Mouse (Mus musculus) hindbrain, embryonic 14.5 days (tissue): Measurements from ENCODE around the gene Fbxl5. TPM values are rescaled to one million over a fixed set of nuclear protein-coding genes. Genes with fewer than 3 reads are reported as not detected.

Experiments
- ATAC-seq: fragments of 200-750 bp; cut with Nextera tagmentation; 2 replicates; pipeline ENCODE4 v1.8.0; 2017; ENCODE audit warnings: moderate number of reproducible peaks, mild to moderate bottlenecking, moderate TSS enrichment, moderate library complexity; ENCODE audit not compliant: low FRiP score
- DNase-seq: peaks from one replicate; pipeline ENCODE4 v3.0.0-alpha.2; 2015; ENCODE audit warnings: low spot score
- H3K27ac ChIP-seq: fragments of 300-500 bp; sonication (generic); 2 replicates; pipeline ENCODE4 v1.5.1; 2014; ENCODE audit warnings: mild to moderate bottlenecking, moderate library complexity
- H3K27me3 ChIP-seq: fragments of 300-500 bp; sonication (generic); 2 replicates; pipeline ENCODE4 v1.6.1; 2014; ENCODE audit warnings: mild to moderate bottlenecking, low read length, mixed read lengths; ENCODE audit not compliant: control insufficient read depth, insufficient read depth
- H3K36me3 ChIP-seq: fragments of 300-500 bp; sonication (generic); replicated peaks from 2 replicates; pipeline ENCODE4 v1.6.1; 2014; ENCODE audit not compliant: control insufficient read depth, insufficient read depth
- H3K4me1 ChIP-seq: fragments of 300-500 bp; sonication (generic); replicated peaks from 2 replicates; pipeline ENCODE4 v1.6.1; 2014; ENCODE audit warnings: antibody characterized with exemption, low read length, mixed read lengths; ENCODE audit not compliant: control insufficient read depth, insufficient read depth
- H3K4me2 ChIP-seq: fragments of 300-500 bp; sonication (generic); replicated peaks from 2 replicates; pipeline ENCODE4 v1.6.1; 2014; ENCODE audit warnings: mild to moderate bottlenecking, moderate library complexity
- H3K4me3 ChIP-seq: fragments of 300-500 bp; sonication (generic); replicated peaks from 2 replicates; pipeline ENCODE4 v1.5.1; 2014; ENCODE audit warnings: mild to moderate bottlenecking, low read length
- H3K9ac ChIP-seq: fragments of 300-500 bp; sonication (generic); 2 replicates; pipeline ENCODE4 v1.6.1; 2014
- H3K9me3 ChIP-seq: fragments of 300-500 bp; sonication (generic); 2 replicates; pipeline ENCODE4 v1.6.1; 2016; ENCODE audit warnings: low read length; ENCODE audit not compliant: control insufficient read depth
- WGBS: fragments of 180-500 bp; shearing (Covaris S2); extraction: QIAGEN DNeasy Blood & Tissue Kit; methylation state at CpG from one replicate; pipeline ENCODE4 v1.1.7; 2014; 5-methylcytosine and 5-hydroxymethylcytosine counted together
- polyA plus RNA-seq: library from polyadenylated mRNA; unstranded; fragments of >200 nt; fragmentation: Nextera tagmentation; extraction: Ambion mirVana; gene quantifications from 2 replicates; pipeline ENCODE4 v1.2.1, GENCODE M21; 2014

Fbxl5 gene
- polyA plus RNA-seq, 1 experiment from 2014 or later: 89.6 TPM

DNA sequence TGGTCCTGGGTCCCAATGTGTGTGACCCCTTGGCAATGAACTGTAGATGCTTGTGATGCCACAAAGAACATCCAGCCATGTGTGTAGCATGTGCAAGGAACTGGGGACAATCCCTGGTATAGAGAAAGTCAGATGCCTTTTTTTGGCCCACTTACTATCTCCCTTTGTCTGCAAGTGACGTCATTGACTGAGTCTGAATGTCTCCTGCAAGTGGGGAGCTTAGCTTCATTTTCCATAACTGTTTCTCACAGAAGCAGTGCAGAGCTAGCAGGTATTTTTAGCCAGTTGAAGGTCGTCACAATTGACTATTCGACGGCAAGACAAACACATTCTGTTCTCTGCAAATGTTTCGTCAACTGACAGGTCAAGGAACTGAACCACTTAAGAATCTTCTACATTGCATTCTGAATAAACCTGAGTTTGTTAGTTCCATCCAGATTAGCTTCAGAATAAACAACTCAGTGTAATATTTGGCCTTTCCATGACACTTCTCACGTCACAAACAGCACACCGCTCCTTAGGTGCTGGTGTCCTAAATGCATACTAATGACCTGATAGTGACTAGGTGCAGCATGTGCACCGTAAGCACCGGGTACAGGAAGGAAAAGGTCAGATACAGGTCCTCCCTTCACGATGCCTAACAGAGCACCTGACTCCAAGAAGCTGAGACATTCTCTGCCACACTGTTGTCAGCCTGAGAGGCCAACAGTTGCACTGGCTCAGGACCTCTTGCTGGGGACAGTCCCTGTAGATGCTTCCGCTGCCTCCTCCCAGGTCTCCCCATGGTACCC, 92.9 kb downstream of the Fbxl5 start:
- no peaks in the 10 kb centered on the region for H3K4me1 ChIP-seq
- no peak overlapping the region for H3K9ac ChIP-seq
- no peak overlapping the region for H3K27ac ChIP-seq
- no peak for ATAC-seq
- no peak overlapping the region for H3K4me2 ChIP-seq
- no peaks in the 10 kb centered on the region for H3K9me3 ChIP-seq
- no peak overlapping the region for H3K4me3 ChIP-seq
- no peak for DNase-seq
- WGBS: 87% methylated on average over 11 of the region's 11 CpGs
- H3K36me3 ChIP-seq: peaks cover 33% of the 10 kb centered on the region
- no peaks in the 10 kb centered on the region for H3K27me3 ChIP-seq

GRCm38 (mm10) chr5:43723830-43724229, 97.6 kb downstream of the Fbxl5 start:
- no peaks in the 10 kb centered on the region for H3K27me3 ChIP-seq
- WGBS: 83% methylated on average over 7 of the region's 7 CpGs
- no peaks in the 10 kb centered on the region for H3K4me1 ChIP-seq
- H3K4me2 ChIP-seq: no peak overlapping the region
- H3K9me3 ChIP-seq: no peaks in the 10 kb centered on the region
- ATAC-seq: no peak
- no peak overlapping the region for H3K27ac ChIP-seq
- DNase-seq: no peak
- no peak overlapping the region for H3K4me3 ChIP-seq
- H3K36me3 ChIP-seq: peaks cover 31% of the 10 kb centered on the region
- no peak overlapping the region for H3K9ac ChIP-seq

GRCm38 (mm10) chr5:43722452-43722783, 99.0 kb downstream of the Fbxl5 start:
- Histone ChIP-seq H3K27me3 (no peaks in the 10 kb centered on the region), H3K9ac (no peak overlapping the region), H3K36me3 (peaks cover 34% of the 10 kb centered on the region), H3K4me3 (no peak overlapping the region), H3K4me1 (no peaks in the 10 kb centered on the region), H3K4me2 (no peak overlapping the region), H3K27ac (no peak overlapping the region), H3K9me3 (no peaks in the 10 kb centered on the region)
- DNase-seq: no peak
- 90% methylated on average over 6 of the region's 6 CpGs for WGBS
- no peak for ATAC-seq

GRCm38 (mm10) chr5:43721538-43722451, 99.6 kb downstream of the Fbxl5 start:
- 85% methylated on average over 5 of the region's 5 CpGs for WGBS
- no peak for ATAC-seq

GRCm38 (mm10) chr5:43699240-43699639, 122.2 kb downstream of the Fbxl5 start:
- no peak overlapping the region for H3K27ac ChIP-seq
- no peaks in the 10 kb centered on the region for H3K27me3 ChIP-seq
- DNase-seq: no peak
- no peak for ATAC-seq
- no peak overlapping the region for H3K9ac ChIP-seq
- H3K4me1 ChIP-seq: no peaks in the 10 kb centered on the region
- no peak overlapping the region for H3K4me3 ChIP-seq
- H3K4me2 ChIP-seq: no peak overlapping the region
- H3K36me3 ChIP-seq: peaks cover 69% of the 10 kb centered on the region
- H3K9me3 ChIP-seq: no peaks in the 10 kb centered on the region

More at GRCm38 (mm10) chr5:43721538-43722451, 99.6 kb downstream of the Fbxl5 start:
- Histone ChIP-seq H3K4me3 (no peak overlapping the region), H3K4me1 (no peaks in the 10 kb centered on the region), H3K27me3 (no peaks in the 10 kb centered on the region), H3K9ac (no peak overlapping the region), H3K27ac (no peak overlapping the region), H3K9me3 (no peaks in the 10 kb centered on the region), H3K36me3 (peaks cover 34% of the 10 kb centered on the region), H3K4me2 (no peak overlapping the region)
- no peak for DNase-seq

DNA sequence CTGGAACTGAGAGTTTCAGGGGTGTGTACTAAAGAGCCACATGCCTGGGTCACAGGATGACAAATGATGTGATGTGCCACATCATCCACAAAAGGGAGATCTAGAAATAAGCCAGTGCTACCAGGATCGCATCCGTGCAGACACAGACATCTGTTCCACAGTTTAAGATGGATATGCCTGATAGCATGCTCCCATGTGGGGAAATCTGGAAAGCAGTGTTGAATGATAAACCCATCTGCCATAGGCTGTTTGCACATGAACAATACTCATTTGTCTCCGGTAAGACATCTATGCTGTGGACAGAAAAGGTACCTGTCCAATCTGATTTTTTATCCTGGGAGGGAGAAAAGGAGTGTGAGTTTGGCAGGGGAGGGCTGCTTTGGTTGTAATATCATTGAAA, 124.3 kb downstream of the Fbxl5 start:
- Histone ChIP-seq H3K4me3 (no peak overlapping the region), H3K9me3 (no peaks in the 10 kb centered on the region), H3K27ac (no peak overlapping the region), H3K9ac (no peak overlapping the region), H3K36me3 (peaks cover 52% of the 10 kb centered on the region), H3K27me3 (no peaks in the 10 kb centered on the region), H3K4me1 (no peaks in the 10 kb centered on the region), H3K4me2 (no peak overlapping the region)
- WGBS: 63% methylated on average over 3 of the region's 3 CpGs
- no peak for DNase-seq
- peak; percentile 53; the same call in 1 of the 2 replicates for ATAC-seq

Other genes starting within 250 kb of the Fbxl5 start
- 6.1 and 6.3 TPM in 2 replicates for gene Cc2d2a, start 159.3 kb downstream of the Fbxl5 start, polyA plus RNA-seq
- gene Bst1, start 2.8 kb downstream of the Fbxl5 start, polyA plus RNA-seq: not detected in 2 replicates
- 3.3 and 5.2 TPM in 2 replicates for gene Cd38, start 46.9 kb upstream of the Fbxl5 start, polyA plus RNA-seq
- 0.70 TPM in 1 of 2 replicates, not detected in the other for gene Gm7879, start 91.5 kb upstream of the Fbxl5 start, polyA plus RNA-seq
- gene Fgfbp1, start 160.1 kb upstream of the Fbxl5 start, polyA plus RNA-seq: 5.5 and 5.8 TPM in 2 replicates